Mouse (Mus musculus): ENCODE data around the gene Plekhm2. TPM values are rescaled to one million over a fixed set of nuclear protein-coding genes. Genes with fewer than 3 reads are reported as not detected.

Gene Plekhm2
- 5.6 TPM for polyA plus RNA-seq (2015; fragmentation: Illumina TruSeq; extraction: RNeasy Lipid Tissue Mini Kit (QIAGEN cat#74804); ENCODE audit: insufficient read depth, low read depth, low replicate concordance)

DNA sequence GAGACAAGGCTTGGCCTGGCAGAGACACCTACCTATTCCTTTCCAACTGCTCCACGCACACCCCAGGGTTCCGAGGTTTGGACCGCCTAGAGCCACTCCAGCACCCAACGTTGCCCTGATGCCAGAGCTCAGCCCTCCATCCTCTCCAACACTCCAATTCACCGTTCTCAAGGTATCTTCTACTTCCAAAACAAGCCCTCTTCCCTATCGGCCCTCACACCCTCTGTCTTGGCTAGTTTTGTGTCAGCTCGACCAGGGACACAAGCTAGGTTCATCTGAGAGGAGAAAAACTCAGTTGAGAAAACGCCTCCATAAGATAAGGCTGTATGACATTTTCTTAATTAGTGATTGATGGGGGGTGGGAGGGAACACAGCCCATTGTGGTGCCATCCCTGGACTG lies at the start of gene Plekhm2:
Gene Plekhm2 (minus strand): TSS at position 101 of the 400 bp plus-strand sequence.

DNA sequence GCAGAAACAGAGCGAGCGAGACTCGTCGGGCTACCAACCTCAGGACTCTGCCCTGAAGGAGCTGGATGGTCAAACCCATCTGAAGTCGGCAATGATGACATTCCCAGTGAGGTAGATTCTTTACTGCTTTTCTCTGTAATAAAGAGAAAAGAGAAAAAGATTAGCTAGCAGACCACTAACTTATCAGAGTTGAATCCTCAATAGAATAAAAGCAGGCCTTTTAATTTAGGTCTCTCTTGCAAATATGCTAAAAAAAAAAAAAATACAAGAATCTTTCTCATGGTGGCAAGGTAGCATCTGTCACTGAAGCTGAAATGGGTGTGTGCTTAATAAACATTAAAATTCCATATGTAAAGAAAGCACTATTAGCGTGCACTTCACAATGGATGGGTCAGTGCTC lies 20.8 kb upstream of the Plekhm2 start, which contains the start of gene Rsc1a1:
Gene Rsc1a1 (minus strand): TSS at position 101 of the 400 bp plus-strand sequence.

DNA sequence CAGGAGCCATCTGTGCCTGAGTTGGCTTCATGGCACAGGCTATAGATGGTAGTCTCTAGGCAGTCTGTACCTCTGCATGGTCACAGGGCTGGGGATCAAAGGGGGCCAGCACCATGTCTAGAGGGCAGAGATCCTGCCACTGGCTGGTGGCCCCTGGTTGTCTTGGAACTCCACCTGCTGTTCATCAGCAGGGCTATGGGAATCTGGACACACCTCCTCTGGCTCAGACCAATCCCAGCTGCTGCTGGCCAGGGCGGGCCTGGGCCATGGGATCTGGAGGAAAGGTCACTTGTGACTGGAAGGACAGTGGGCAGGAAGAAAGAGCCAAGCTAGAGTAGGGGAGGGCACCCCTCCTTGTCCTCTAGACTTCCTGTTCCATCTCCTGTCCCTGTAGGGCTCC lies 41.0 kb downstream of the Plekhm2 start, which contains the start of gene Slc25a34:
Gene Slc25a34 (minus strand): TSS at position 156 of the 400 bp plus-strand sequence.

DNA sequence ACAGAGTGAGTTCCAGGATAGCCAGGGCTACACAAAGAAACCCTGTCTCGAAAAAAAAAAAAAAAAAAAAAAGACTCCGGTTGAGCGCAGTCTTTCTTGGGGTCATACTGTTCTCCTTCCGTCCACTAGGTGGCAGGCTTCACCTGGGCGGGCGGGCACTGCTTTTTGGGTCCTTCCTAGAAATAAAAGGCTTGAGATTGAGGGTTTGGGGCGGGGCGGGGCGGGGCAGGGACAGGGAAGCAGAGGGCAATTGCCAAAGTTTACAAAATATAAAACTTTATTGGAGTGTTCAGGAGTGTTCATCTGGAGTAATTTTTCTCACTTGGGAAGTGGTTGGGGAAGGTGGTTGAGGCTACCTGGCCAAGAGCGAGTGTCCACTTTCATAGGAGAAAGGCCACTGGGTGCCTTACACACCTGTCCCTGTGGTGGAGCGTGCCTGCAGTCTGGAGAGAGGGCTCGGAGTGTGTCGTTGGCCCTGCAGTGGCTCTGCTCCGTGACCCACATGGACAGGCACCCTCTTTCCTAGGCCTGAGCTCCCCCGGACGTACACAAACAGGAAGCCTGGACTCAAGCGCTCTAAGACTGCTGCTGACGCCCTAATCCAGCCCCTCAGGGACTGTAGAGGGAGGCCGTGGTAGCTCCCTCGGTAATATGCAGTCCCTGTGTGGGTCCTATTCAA lies 46.0 kb downstream of the Plekhm2 start, which contains the start of gene Tmem82:
Gene Tmem82 (minus strand): TSS at position 69 of the 679 bp plus-strand sequence.

DNA sequence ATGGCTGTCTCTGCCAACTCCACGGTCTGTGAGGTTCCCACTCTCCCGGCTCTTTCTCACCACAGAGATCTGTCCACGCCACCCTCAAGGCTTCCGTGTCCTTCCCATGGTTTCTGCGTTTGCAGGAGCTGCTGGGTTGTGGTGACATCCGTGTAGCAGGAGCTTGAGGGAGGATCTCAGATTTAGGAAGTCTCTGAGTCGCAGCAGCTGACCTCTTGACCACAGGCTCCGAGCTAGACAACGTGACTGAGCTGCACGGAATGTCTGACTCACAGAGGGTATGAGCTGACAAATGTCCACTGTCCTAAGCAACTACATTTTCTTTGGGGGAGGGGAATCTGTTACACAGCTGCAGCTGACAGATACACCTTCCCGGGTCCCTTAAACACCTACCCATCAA lies 58.8 kb downstream of the Plekhm2 start, which contains the start of gene Fblim1:
Gene Fblim1 (minus strand): TSS at position 236 of the 400 bp plus-strand sequence.

Other genes with a start within 250 kb of the Plekhm2 start
- not detected for gene Clcnkb, start 248.9 kb downstream of the Plekhm2 start, polyA plus RNA-seq (2015; fragmentation: Illumina TruSeq; extraction: RNeasy Lipid Tissue Mini Kit (QIAGEN cat#74804); ENCODE audit: insufficient read depth, low read depth, low replicate concordance)
- gene Hspb7, start 244.1 kb downstream of the Plekhm2 start, polyA plus RNA-seq (2015; fragmentation: Illumina TruSeq; extraction: RNeasy Lipid Tissue Mini Kit (QIAGEN cat#74804); ENCODE audit: insufficient read depth, low read depth, low replicate concordance) = 1.5 TPM
- gene Srarp, start 228.8 kb downstream of the Plekhm2 start, polyA plus RNA-seq (2015; fragmentation: Illumina TruSeq; extraction: RNeasy Lipid Tissue Mini Kit (QIAGEN cat#74804); ENCODE audit: insufficient read depth, low read depth, low replicate concordance) = not detected
- 6.1 TPM for gene Zbtb17, start 220.2 kb downstream of the Plekhm2 start, polyA plus RNA-seq (2015; fragmentation: Illumina TruSeq; extraction: RNeasy Lipid Tissue Mini Kit (QIAGEN cat#74804); ENCODE audit: insufficient read depth, low read depth, low replicate concordance)
- gene Spen, start 126.3 kb downstream of the Plekhm2 start, polyA plus RNA-seq (2015; fragmentation: Illumina TruSeq; extraction: RNeasy Lipid Tissue Mini Kit (QIAGEN cat#74804); ENCODE audit: insufficient read depth, low read depth, low replicate concordance) = 4.5 TPM
- gene Fblim1, start 58.8 kb downstream of the Plekhm2 start, polyA plus RNA-seq (2015; fragmentation: Illumina TruSeq; extraction: RNeasy Lipid Tissue Mini Kit (QIAGEN cat#74804); ENCODE audit: insufficient read depth, low read depth, low replicate concordance) = 4.0 TPM
- gene Tmem82, start 46.3 kb downstream of the Plekhm2 start, polyA plus RNA-seq (2015; fragmentation: Illumina TruSeq; extraction: RNeasy Lipid Tissue Mini Kit (QIAGEN cat#74804); ENCODE audit: insufficient read depth, low read depth, low replicate concordance) = 0.70 TPM
- gene Slc25a34, start 41.1 kb downstream of the Plekhm2 start, polyA plus RNA-seq (2015; fragmentation: Illumina TruSeq; extraction: RNeasy Lipid Tissue Mini Kit (QIAGEN cat#74804); ENCODE audit: insufficient read depth, low read depth, low replicate concordance) = not detected
- gene Rsc1a1, start 20.7 kb upstream of the Plekhm2 start, polyA plus RNA-seq (2015; fragmentation: Illumina TruSeq; extraction: RNeasy Lipid Tissue Mini Kit (QIAGEN cat#74804); ENCODE audit: insufficient read depth, low read depth, low replicate concordance) = not detected
- gene Ddi2, start 58.5 kb upstream of the Plekhm2 start, polyA plus RNA-seq (2015; fragmentation: Illumina TruSeq; extraction: RNeasy Lipid Tissue Mini Kit (QIAGEN cat#74804); ENCODE audit: insufficient read depth, low read depth, low replicate concordance) = 4.9 TPM
- gene Agmat, start 81.8 kb upstream of the Plekhm2 start, polyA plus RNA-seq (2015; fragmentation: Illumina TruSeq; extraction: RNeasy Lipid Tissue Mini Kit (QIAGEN cat#74804); ENCODE audit: insufficient read depth, low read depth, low replicate concordance) = not detected
- 1.9 TPM for gene Dnajc16, start 126.0 kb upstream of the Plekhm2 start, polyA plus RNA-seq (2015; fragmentation: Illumina TruSeq; extraction: RNeasy Lipid Tissue Mini Kit (QIAGEN cat#74804); ENCODE audit: insufficient read depth, low read depth, low replicate concordance)
- gene Casp9, start 128.7 kb upstream of the Plekhm2 start, polyA plus RNA-seq (2015; fragmentation: Illumina TruSeq; extraction: RNeasy Lipid Tissue Mini Kit (QIAGEN cat#74804); ENCODE audit: insufficient read depth, low read depth, low replicate concordance) = 3.9 TPM
- 97,706 TPM for gene Cela2a, start 161.3 kb upstream of the Plekhm2 start, polyA plus RNA-seq (2015; fragmentation: Illumina TruSeq; extraction: RNeasy Lipid Tissue Mini Kit (QIAGEN cat#74804); ENCODE audit: insufficient read depth, low read depth, low replicate concordance)
- gene Ctrc, start 181.5 kb upstream of the Plekhm2 start, polyA plus RNA-seq (2015; fragmentation: Illumina TruSeq; extraction: RNeasy Lipid Tissue Mini Kit (QIAGEN cat#74804); ENCODE audit: insufficient read depth, low read depth, low replicate concordance) = 874 TPM
- 10.1 TPM for gene Efhd2, start 210.0 kb upstream of the Plekhm2 start, polyA plus RNA-seq (2015; fragmentation: Illumina TruSeq; extraction: RNeasy Lipid Tissue Mini Kit (QIAGEN cat#74804); ENCODE audit: insufficient read depth, low read depth, low replicate concordance)

Measured in pancreas, adult 10 weeks (tissue).